Mouse (Mus musculus): ENCODE measurements around the gene Map3k11. TPM values are rescaled to one million over a fixed set of nuclear protein-coding genes. Genes with fewer than 3 reads are reported as not detected.
"Not testable (repeated sequence)": the region's sequence is repeated elsewhere in the genome, so short reads cannot be mapped to it uniquely, and the experiment has no call there.

Gene Map3k11
- polyA plus RNA-seq, 1 experiment from 2014 or later = 20.4 TPM

GRCm38 (mm10) chr19:5685431-5685830, 3.1 kb upstream of the Map3k11 start:
- no peak overlapping the region for H3K4me2 ChIP-seq (ENCODE audit: low read depth, low read length, severe bottlenecking)
- no peak overlapping the region for H3K27ac ChIP-seq (ENCODE audit: low read depth, low read length)
- H3K4me3 ChIP-seq (ENCODE audit: low read depth, low read length) = no peak overlapping the region
- H3K27me3 ChIP-seq (ENCODE audit: control insufficient read depth, insufficient read depth, low read length) = no peaks in the 10 kb centered on the region
- H3K4me1 ChIP-seq (replicated peaks; ENCODE audit: control insufficient read depth, insufficient read depth, low read length) = peaks cover 15% of the 10 kb centered on the region
- 94% methylated on average over 19 of the region's 19 CpGs for whole genome bisulfite sequencing
- no peak overlapping the region for H3K9ac ChIP-seq (ENCODE audit: low read length)
- ATAC-seq (replicated peaks; ENCODE audit: low FRiP score) (no peak), DNase-seq (ENCODE audit: low spot score) (no peak)
- H3K36me3 ChIP-seq (ENCODE audit: control insufficient read depth, insufficient read depth, low read length) = peaks cover 20% of the 10 kb centered on the region
- H3K9me3 ChIP-seq (ENCODE audit: control insufficient read depth, low read length) = no peaks in the 10 kb centered on the region

GRCm38 (mm10) chr19:5685861-5686260, 2.7 kb upstream of the Map3k11 start:
- peaks cover 20% of the 10 kb centered on the region for H3K36me3 ChIP-seq (ENCODE audit: control insufficient read depth, insufficient read depth, low read length)
- WGBS = 94% methylated on average over 11 of the region's 11 CpGs
- no peaks in the 10 kb centered on the region for H3K9me3 ChIP-seq (ENCODE audit: control insufficient read depth, low read length)
- no peak overlapping the region for H3K9ac ChIP-seq (ENCODE audit: low read length)
- peaks cover 19% of the 10 kb centered on the region for H3K4me1 ChIP-seq (replicated peaks; ENCODE audit: control insufficient read depth, insufficient read depth, low read length)
- no peaks in the 10 kb centered on the region for H3K27me3 ChIP-seq (ENCODE audit: control insufficient read depth, insufficient read depth, low read length)
- ATAC-seq (replicated peaks; ENCODE audit: low FRiP score) (no peak), DNase-seq (ENCODE audit: low spot score) (no peak)
- no peak overlapping the region for H3K4me3 ChIP-seq (ENCODE audit: low read depth, low read length)
- no peak overlapping the region for H3K4me2 ChIP-seq (ENCODE audit: low read depth, low read length, severe bottlenecking)
- no peak overlapping the region for H3K27ac ChIP-seq (ENCODE audit: low read depth, low read length)

GRCm38 (mm10) chr19:5686437-5686836, 2.1 kb upstream of the Map3k11 start:
- H3K36me3 ChIP-seq (ENCODE audit: control insufficient read depth, insufficient read depth, low read length) = peaks cover 19% of the 10 kb centered on the region
- peaks cover 25% of the 10 kb centered on the region for H3K4me1 ChIP-seq (replicated peaks; ENCODE audit: control insufficient read depth, insufficient read depth, low read length)
- DNase-seq (ENCODE audit: low spot score) (no peak), ATAC-seq (replicated peaks; ENCODE audit: low FRiP score) (no peak)
- H3K27me3 ChIP-seq (ENCODE audit: control insufficient read depth, insufficient read depth, low read length) = no peaks in the 10 kb centered on the region
- no peaks in the 10 kb centered on the region for H3K9me3 ChIP-seq (ENCODE audit: control insufficient read depth, low read length)
- no peak overlapping the region for H3K4me3 ChIP-seq (ENCODE audit: low read depth, low read length)
- H3K4me2 ChIP-seq (ENCODE audit: low read depth, low read length, severe bottlenecking) = no peak overlapping the region
- WGBS = 96% methylated on average over 13 of the region's 13 CpGs
- H3K27ac ChIP-seq (ENCODE audit: low read depth, low read length) = no peak overlapping the region
- no peak overlapping the region for H3K9ac ChIP-seq (ENCODE audit: low read length)

GRCm38 (mm10) chr19:5686954-5687353, 1.6 kb upstream of the Map3k11 start:
- DNase-seq (ENCODE audit: low spot score); ATAC-seq (replicated peaks; ENCODE audit: low FRiP score); H3K9ac ChIP-seq (ENCODE audit: low read length); H3K27me3 ChIP-seq (ENCODE audit: control insufficient read depth, insufficient read depth, low read length); H3K4me2 ChIP-seq (ENCODE audit: low read depth, low read length, severe bottlenecking); H3K4me3 ChIP-seq (ENCODE audit: low read depth, low read length); H3K9me3 ChIP-seq (ENCODE audit: control insufficient read depth, low read length); H3K27ac ChIP-seq (ENCODE audit: low read depth, low read length): not testable (repeated sequence)
- peaks cover 27% of the 10 kb centered on the region for H3K4me1 ChIP-seq (replicated peaks; ENCODE audit: control insufficient read depth, insufficient read depth, low read length)
- H3K36me3 ChIP-seq (ENCODE audit: control insufficient read depth, insufficient read depth, low read length) = peaks cover 16% of the 10 kb centered on the region
- WGBS = 95% methylated on average over 12 of the region's 12 CpGs

GRCm38 (mm10) chr19:5687738-5688137, 804 bp upstream of the Map3k11 start:
- Histone ChIP-seq H3K4me2 (ENCODE audit: low read depth, low read length, severe bottlenecking) (peak overlapping the region; percentile 99), H3K4me1 (replicated peaks; ENCODE audit: control insufficient read depth, insufficient read depth, low read length) (peaks cover 27% of the 10 kb centered on the region), H3K9me3 (ENCODE audit: control insufficient read depth, low read length) (no peaks in the 10 kb centered on the region), H3K27ac (ENCODE audit: low read depth, low read length) (peak overlapping the region; percentile 82; the same call in 1 of the 2 replicates), H3K9ac (ENCODE audit: low read length) (peak overlapping the region; percentile 81), H3K27me3 (ENCODE audit: control insufficient read depth, insufficient read depth, low read length) (no peaks in the 10 kb centered on the region), H3K36me3 (ENCODE audit: control insufficient read depth, insufficient read depth, low read length) (peaks cover 14% of the 10 kb centered on the region), H3K4me3 (ENCODE audit: low read depth, low read length) (peak overlapping the region; percentile 62)
- DNase-seq (ENCODE audit: low spot score) = no peak
- 18% methylated on average over 9 of the region's 9 CpGs for WGBS
- no peak for ATAC-seq (replicated peaks; ENCODE audit: low FRiP score)

GRCm38 (mm10) chr19:5689088-5689428, 516 bp downstream of the Map3k11 start:
- Histone ChIP-seq H3K27me3 (ENCODE audit: control insufficient read depth, insufficient read depth, low read length) (no peaks in the 10 kb centered on the region), H3K36me3 (ENCODE audit: control insufficient read depth, insufficient read depth, low read length) (peaks cover 4% of the 10 kb centered on the region), H3K9ac (ENCODE audit: low read length) (peak overlapping the region; percentile 86), H3K4me3 (ENCODE audit: low read depth, low read length) (peak overlapping the region; percentile 62), H3K4me2 (ENCODE audit: low read depth, low read length, severe bottlenecking) (peak overlapping the region; percentile 99), H3K4me1 (replicated peaks; ENCODE audit: control insufficient read depth, insufficient read depth, low read length) (peaks cover 29% of the 10 kb centered on the region), H3K27ac (ENCODE audit: low read depth, low read length) (peak overlapping the region; percentile 82), H3K9me3 (ENCODE audit: control insufficient read depth, low read length) (no peaks in the 10 kb centered on the region)
- no peak for DNase-seq (ENCODE audit: low spot score)
- WGBS = 1% methylated on average over 7 of the region's 7 CpGs
- ATAC-seq (replicated peaks; ENCODE audit: low FRiP score) = no peak

GRCm38 (mm10) chr19:5689565-5690342, 1.2 kb downstream of the Map3k11 start:
- H3K36me3 ChIP-seq (ENCODE audit: control insufficient read depth, insufficient read depth, low read length) = peaks cover 2% of the 10 kb centered on the region

GRCm38 (mm10) chr19:5690343-5690735, 1.8 kb downstream of the Map3k11 start:
- ATAC-seq (replicated peaks; ENCODE audit: low FRiP score) (no peak), DNase-seq (ENCODE audit: low spot score) (no peak)
- Histone ChIP-seq H3K27ac (ENCODE audit: low read depth, low read length) (no peak overlapping the region), H3K9me3 (ENCODE audit: control insufficient read depth, low read length) (no peaks in the 10 kb centered on the region), H3K9ac (ENCODE audit: low read length) (peak overlapping the region; percentile 86), H3K4me3 (ENCODE audit: low read depth, low read length) (peak overlapping the region; percentile 62), H3K36me3 (ENCODE audit: control insufficient read depth, insufficient read depth, low read length) (no peaks in the 10 kb centered on the region; the same call in 1 of the 2 replicates), H3K27me3 (ENCODE audit: control insufficient read depth, insufficient read depth, low read length) (0 out of 2 replicates have a peak, but pooled peaks cover 2% of the 10 kb centered on the region), H3K4me1 (replicated peaks; ENCODE audit: control insufficient read depth, insufficient read depth, low read length) (peaks cover 29% of the 10 kb centered on the region), H3K4me2 (ENCODE audit: low read depth, low read length, severe bottlenecking) (peak overlapping the region; percentile 99)
- WGBS = 76% methylated on average over 15 of the region's 15 CpGs

More at GRCm38 (mm10) chr19:5689565-5690342, 1.2 kb downstream of the Map3k11 start:
- Histone ChIP-seq H3K27me3 (ENCODE audit: control insufficient read depth, insufficient read depth, low read length) (no peaks in the 10 kb centered on the region), H3K9ac (ENCODE audit: low read length) (peak overlapping the region; percentile 86), H3K4me3 (ENCODE audit: low read depth, low read length) (peak overlapping the region; percentile 62), H3K27ac (ENCODE audit: low read depth, low read length) (peak overlapping the region; percentile 65), H3K9me3 (ENCODE audit: control insufficient read depth, low read length) (no peaks in the 10 kb centered on the region), H3K4me2 (ENCODE audit: low read depth, low read length, severe bottlenecking) (peak overlapping the region; percentile 99), H3K4me1 (replicated peaks; ENCODE audit: control insufficient read depth, insufficient read depth, low read length) (peaks cover 29% of the 10 kb centered on the region)
- DNase-seq (ENCODE audit: low spot score) (peak; percentile 83), ATAC-seq (replicated peaks; ENCODE audit: low FRiP score) (peak; percentile 43; the same call in 1 of the 2 replicates)
- WGBS = 14% methylated on average over 42 of the region's 42 CpGs
